Mouse (Mus musculus) layer of hippocampus, postnatal 36 days (tissue): ENCODE results near the gene Tmem216. TPM values are rescaled to one million over a fixed set of nuclear protein-coding genes. Genes with fewer than 3 reads are reported as not detected.

Experiments used
- DNase-seq, 2 experiments: peaks; one replicate each; pipeline ENCODE4 v3.0.0; 2022
- total RNA-seq, 2 experiments: library from RNA; stranded (reverse); gene quantifications; 2 replicates each; pipeline ENCODE4 v1.2.3; 2021

The Tmem216 gene
- 10 to 100 TPM; 10.5 to 12.6 TPM for total RNA-seq

DNA sequence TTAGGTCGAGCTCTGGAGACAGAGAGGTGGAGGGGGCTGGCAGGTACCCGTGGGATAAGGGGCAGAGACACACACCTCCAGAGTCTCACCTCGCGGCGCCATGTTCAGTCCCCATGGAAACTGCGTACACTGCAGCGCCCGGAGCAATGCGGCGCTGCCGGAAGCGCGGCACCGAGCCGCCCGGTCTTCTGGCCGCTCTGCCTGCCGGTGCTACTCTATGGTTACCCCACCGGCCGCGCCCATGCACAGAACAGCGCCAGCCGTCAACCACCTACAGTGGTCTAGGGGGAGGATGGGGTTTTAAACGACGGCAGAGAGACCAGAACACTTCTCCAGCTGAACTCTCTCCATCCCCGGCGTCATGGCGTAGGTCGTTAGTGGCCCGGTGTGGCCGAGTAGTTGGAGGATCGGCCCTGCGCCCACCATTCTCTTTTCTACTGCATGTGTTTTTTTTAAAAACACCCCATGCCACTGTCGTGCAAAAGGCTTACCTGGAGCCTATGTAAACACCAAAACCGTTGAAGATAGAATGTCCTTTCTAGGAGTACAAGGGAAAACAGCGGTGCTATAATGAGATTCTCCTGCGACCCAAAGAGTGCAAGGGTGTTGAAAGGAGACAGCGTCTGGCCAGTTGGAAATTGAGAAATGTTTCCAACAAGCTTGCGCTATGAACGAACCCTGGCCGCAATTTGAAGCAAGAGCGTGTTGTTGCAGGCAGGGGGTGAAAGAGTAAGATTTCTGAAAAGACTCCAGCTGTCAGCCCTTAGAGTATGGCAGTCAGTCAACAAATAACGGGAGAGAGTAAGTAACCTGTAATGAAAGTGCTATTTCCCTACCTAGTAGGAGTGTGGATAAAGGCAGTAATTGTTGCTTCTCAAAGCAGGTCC, at the start of gene Tmem216:
Gene Tmem216, minus strand, starts transcription at position 615 of the 887 bp plus-strand sequence.
- peak; percentile 79 to 84 for DNase-seq

DNA sequence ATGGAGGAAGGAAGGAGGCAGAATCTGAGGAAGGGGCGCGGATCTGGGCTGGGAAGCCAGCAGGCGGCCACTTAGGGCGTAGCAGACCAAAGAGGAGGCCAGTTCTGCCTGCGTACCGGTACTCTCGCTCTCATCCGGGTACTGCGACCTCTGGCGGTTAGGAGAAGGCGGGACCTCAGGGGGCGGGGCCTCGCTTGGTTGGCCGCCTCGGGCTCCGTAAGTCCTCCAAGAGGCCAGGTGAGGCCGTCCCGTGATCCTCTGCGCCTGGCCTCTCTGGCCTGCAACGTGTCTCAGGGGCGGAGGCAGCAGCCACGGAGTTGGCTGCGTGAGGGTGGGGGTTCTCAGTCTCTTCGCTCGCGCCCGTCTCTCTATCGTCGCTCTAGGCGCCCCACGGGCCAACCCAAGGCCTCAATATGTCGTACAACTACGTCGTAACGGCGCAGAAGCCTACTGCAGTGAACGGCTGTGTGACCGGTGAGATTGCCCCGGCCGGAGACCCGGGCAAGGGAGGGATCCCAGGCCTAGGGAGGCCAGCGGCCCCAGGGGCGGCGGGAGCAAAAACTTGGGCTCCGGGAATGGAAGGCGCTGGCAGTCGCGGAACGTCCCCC, 49.4 kb upstream of the Tmem216 start, which contains the start of the genes Ddb1 and Tkfc:
Gene Ddb1, plus strand, starts transcription at position 35 of the 608 bp plus-strand sequence.
Gene Tkfc, minus strand, starts transcription at position 362 of the 608 bp plus-strand sequence.
- peak; percentile 98 to 99 for DNase-seq

DNA sequence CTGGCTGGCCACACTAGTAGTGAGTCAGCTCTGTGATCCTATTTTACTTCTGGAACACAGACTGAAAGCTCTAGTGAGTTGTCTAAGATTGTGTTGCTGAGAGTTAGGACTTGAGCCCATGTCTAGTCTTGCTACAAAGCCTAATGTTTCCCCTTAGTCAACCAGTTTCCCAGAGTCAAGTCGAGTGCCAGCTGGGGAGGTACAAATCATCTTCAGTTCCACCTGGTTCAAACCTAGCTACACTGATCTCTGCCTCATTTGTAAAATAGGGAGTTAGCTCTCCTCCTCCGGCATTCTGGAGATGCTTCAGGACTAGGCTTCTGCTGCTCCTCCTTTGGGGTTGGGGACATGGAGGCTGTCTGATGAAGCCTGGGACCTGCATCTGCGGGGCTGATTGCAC, 48.5 kb upstream of the Tmem216 start:
- DNase-seq, result no peak

DNA sequence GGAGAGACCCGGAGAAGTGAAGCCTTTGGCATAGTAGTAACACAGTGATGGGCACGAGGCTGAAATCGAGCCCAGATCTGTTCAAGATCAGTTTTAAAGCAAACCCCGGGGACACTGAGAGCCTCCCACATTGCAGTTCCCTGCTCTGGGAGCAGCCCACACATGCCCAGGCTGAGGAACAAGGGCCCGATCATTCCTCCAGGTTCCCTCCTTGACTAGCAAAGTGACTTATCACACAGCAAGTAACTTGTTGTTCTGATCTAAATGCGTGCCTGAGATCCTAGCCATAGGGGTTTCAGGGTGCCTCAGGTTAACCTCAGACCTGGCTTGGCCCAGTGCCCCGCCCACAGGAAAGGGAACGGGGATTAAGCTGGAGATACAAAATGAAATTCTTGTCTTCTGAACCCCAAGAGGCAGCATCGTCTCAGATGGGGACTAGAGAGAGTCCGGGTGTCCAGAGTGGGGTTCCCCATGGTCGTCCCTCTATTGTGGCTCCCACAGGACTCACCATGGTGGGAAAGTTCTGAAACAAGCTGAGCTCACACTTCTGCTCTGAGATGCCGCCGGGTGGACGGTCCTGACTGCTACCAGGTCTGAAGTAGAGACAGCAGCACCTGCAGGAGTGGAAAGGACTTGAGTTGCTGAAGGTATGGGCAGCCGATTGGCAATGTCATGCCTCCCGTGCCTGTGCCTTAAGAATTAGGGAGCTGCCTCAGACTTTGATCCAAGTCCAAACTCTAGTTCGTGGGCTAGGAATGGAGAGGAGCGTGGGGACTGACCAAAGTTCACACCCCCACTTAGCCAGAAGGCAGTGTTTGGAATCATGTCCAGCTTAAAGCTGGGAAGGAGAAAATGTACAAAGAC, 47.9 kb upstream of the Tmem216 start:
- DNase-seq, result no peak

DNA sequence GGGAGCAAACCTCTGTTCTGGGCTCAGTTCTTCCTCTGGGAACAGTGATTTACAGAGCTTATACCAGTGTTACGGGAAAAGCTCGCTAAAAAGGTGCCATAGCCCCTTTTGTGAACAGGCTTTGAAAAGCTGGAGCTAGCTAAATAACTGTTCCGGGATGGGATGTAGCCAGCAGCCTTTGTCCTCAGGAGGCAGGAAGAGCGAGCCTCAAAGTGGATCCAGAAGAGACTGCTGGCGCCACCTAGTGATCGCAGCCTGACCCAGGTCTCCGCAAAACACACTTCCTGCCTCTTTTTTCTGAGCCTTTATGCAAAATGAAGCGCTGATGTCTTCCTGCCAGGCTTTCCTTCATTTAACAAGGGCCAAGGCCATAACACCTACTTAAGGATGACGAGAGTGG, 46.7 kb upstream of the Tmem216 start:
- DNase-seq, result peak; percentile 82 to 85

DNA sequence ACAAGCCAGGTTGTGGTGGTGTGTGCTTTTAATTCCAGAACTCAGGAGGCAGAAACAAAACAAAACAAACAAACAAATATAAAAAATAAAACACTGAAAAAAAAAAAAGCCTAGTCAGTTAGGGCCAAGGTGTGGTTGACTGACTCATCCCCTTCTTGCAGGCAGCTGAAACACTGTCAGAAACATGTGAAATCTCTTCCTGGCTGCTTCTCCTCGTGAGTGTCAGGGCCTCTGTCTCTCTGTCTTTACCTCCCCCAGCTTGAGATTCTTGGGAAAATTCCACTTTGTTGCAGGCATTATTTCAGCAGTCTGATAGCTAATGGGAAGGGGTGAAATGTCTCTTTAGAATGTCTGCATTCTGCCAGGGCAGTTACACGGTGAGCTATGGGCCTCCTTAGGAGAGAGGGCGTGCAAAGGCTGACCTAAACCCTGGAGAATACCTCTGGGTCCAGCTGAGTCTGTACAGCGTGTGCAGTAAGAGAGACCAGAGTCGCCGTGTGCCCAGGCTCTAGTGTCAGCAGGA, 46.3 kb upstream of the Tmem216 start:
- DNase-seq, result no peak

DNA sequence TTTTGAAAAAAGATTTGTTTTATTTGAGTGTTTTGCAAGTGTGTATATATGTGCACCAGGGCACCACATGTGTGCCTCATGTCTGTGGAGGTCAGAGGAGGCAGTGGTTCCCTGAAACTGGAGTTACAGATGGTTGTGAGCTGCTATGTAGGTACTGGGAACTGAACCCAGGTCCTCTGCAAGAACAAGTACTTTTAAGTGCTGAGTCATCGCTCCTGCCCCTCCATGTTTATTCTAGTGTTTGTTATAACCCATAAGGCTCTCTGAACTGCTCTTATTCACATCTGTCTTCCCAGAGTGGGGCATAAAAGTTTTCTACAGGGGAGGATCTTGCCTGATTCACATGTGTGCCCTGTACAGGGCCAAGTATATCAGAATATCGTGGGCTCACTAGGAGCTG, 43.6 kb upstream of the Tmem216 start:
- no peak for DNase-seq

DNA sequence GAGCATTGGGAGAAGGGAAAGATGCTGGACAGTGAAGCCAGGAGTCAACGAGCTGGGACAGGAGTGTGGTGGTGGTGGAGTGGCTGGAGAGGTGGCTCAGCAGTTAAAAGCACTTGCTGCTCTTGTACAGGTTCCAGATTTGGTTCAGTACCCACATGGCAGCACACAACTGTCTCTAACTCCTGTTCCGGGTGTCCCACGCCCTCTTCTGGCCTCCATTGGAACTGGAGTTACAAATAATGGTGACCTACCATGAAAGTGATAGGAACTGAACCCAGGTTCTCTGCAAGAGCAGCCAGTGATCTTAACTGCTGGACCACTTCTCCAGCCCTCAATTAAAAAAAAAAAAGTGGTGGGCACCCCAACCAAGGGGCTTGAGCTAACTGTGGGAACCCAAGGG, 42.1 kb upstream of the Tmem216 start:
- DNase-seq, result no peak

DNA sequence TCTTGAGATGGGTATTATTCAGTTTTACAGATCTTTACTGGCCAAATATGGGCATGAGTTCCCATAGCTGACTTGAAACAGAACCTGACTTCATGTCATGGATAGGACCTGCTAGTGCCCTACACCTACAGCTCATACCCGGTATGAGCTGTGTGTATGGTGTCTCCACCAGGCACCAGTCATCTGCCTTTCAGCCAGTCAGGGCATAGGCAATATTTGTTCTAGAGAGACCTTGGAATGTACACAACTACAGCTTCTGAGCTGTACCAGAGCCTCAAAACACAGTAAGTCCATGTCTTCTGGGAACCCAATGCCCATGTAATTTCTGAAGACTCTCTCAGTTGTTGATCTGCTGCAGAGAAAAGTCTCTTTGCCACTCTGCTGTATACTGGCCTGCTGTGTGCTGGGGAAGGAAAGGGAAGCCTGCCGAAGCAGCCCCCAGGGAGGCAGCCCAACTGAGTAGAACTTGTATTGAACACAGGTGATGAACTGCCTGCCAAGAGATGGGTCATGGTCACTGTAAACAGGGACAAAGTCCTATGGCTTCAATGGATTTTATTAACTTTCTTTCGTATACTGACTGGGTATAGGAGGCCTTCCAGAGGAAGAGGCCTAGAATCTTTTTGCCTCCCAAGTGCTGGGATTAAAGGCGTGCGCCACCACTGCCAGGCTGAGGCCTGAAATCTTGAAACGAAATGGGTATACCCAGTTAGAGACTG, 35.8 kb upstream of the Tmem216 start:
- no peak for DNase-seq

DNA sequence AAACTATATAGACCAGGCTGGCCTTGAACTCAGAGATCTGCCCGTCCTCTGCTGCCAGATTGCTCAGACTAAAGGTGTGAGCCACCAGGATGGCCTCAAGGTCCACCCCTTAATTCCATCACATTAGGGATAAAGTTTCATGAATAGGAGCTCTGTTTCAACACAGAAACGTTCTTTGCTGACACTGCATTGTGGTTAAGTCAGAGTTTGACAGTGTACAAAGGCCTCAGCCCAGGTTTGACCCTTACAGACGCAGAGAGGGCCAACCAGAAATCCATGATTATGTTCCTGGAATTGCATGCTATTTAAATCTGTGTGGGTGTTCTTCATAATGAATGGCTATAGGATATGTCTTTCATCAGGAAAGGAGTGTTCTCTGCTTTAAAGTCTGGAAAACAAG, 34.3 kb upstream of the Tmem216 start:
- DNase-seq, result no peak

DNA sequence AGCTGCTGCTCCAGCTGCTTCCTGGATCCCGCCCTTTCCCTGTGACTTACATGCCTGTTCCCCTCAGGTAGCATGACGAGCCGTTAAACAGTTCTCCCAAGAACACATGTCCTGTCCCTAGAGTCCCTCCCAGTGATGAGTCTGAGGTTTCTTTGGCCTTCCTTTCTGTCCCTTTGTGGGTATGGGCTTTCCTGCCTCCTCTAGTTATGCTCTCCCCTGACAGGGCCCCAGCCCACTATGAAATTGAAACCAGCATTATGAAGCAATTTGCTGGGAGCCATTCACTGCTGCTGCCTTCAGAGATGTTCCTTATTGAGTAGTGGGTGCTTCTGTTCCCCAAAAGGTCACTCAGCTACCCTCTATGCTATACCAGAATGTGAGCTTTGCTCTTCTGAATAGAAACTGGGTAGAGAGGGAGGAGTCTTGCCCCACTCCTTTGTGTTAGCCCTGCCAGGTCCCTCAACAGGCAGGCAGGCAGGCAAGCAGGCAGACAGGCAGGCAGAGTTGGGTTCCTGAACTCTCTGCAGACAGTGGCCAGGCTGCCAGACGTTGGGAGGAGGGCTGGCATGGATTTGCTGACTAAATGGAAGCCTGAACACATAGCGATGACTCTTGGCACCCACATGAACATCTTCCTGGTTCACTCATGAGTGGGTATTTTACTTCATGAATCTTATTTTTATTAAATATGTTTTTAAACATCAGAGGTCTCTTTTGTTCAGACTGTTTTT, 33.3 kb upstream of the Tmem216 start:
- no peak for DNase-seq

DNA sequence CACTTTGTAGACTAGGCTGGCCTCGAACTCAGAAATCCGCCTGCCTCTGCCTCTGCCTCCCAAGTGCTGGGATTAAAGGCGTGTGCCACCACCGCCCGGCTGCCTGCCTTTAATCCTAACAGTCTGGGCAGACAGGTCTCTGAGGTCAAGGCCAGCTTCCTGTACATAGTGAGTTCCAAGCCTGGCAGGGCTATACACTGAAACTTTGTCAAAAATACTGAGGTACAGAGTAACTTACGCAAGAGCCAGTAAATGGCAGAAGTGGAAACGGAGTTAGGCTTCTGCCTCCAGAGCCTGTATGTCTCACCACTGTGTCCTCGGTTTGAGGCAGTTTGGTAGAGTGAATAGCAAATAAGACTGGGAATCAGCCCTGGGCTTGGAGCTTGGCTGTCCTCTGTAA, 31.2 kb upstream of the Tmem216 start:
- no peak for DNase-seq

DNA sequence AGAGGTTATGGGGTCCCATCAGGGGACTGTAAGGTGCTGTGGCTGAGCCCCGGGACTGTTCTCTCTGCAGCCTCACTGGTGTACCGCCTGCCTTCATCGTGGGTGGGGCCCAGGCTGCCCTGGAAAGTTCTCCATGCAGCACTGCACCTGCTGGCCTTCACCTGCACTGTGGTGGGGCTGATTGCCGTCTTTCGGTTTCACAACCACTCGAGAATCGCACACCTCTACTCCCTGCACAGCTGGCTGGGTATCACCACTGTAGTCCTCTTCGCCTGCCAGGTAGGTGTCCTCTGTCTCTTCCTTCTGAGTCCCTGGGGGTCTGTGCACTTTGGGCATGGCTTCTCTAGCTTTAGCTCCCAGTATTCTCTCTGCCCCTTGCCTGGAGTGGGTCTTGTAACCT, 29.1 kb upstream of the Tmem216 start:
- DNase-seq, result no peak

DNA sequence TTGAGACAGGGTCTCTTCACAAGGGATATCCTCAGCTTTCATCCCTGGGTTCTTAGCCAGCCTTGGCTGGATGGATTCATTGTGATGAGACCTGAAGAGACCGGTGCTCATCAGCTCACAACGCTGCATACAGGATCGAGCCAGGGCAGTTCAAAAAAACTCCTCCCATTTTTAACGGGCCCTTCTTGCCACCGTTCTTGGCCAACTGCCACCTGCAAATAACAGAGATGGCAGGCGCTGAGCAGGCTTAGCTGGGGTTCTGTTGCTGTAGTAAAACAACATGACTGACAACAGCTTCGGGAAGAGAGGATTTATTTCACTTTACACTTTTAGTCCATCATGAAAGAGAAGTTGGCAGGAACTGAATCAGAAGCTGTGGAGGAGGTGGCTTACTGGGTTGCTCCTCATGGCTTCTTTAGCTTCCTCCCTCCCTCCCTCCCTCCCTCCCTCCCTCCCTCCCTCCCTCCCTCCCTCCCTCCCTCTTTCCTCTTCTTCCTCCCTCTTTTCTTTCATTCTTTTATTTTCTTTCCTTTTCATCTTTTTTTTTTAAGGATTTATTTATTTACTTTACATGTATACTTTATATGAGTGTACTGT, 27.6 kb upstream of the Tmem216 start:
- no peak for DNase-seq

DNA sequence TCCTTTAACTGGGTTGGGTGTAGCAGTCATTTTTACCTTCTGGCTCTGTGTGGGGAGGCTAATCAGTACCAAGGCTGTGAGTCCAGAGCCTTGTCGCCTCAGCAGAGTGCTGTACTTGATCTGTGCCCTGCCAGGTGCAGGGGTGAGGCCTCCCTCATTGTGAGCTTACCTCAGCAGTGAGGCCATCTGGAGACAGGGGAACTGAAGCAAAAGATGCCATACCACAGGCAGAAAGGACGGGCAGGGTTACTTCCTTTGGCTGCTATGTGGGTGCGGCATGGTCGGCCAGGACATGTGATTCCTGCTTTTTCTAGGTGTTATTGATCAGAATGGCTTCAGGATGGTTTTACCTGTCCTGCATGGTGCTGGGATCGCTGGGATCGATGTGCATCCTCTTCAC, 25.9 kb upstream of the Tmem216 start:
- DNase-seq, result no peak

DNA sequence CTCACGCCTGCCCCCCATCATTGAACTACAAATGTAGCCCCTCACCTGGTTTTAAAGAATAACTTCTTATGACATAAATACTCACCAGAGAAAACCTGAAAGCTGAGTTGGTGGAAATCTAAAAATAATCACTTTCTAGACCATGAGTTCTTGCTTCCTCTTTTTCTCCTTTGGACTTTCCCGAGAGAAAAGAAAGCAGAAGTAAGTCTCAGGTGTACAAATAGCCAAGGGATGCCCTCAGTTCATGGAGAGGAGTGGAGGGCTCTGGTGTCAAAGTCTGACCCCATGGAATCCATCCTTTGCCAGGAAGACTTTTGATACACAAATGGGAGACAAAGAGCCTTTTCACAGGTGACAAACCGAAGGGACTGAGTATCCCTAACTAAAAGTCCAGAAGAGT, 24.7 kb upstream of the Tmem216 start:
- no peak for DNase-seq

DNA sequence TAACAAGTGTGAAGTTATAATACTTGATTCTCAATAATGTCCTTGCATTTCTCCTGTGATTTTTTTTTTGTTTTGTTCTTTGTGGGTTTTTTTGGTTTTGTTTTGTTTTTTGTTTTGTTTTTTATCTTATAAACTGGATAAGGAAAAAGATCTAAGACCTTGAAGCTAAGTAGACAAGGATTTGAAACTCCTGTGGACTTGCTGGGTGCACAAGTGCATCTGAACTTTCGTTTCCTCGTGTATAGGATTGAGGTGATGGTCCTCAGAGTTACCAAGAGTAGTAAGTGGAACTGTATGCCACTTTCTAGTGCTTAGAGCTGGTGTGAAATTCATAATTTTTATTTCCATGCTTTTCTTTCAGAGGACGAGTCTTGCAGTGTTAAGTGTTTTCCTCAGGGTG, 24.1 kb upstream of the Tmem216 start:
- no peak for DNase-seq

DNA sequence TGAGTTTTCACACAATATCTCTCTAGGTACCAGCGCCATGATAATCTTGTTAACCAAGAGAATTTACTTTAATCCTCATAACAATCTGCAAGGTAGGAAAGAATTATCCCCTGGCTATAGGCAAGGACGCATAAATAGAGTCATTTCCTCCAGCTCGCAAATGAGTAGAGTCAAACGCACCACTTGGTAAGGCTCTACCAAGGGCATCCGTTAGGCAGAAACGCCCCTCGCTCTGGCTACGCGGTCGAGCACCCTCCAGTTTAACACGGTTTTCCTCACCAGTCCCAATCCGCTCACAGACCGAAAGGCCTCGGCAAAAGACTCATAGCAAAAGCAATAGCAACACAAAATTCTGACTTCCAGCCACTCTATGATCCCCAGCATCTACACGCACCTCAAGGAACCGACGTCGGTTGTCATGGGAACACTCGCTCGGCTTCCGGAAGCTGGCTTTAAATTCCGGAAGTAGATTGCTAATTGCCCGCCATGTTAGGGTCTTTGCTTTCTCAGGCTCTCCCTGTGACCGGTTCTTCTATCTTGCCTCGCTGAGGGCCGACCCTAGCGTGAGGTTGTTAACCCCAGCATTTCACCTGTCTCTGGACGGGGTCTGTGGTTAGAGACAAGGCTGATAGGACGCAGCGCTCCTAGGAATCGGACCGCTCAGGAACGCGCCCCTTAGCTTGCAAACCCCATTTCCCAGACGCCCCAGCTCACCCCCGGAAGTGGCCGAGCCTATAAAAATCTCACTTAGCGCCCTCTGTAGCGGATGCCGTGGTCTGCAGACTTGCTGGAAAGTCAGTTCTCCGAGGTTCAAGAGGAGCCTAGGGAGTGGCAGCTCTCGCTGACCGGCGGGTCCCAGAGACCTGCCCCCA, 20.9 kb upstream of the Tmem216 start, which contains the start of the genes Cyb561a3 and Tmem138:
Gene Cyb561a3, plus strand, starts transcription at position 483 of the 872 bp plus-strand sequence.
Gene Tmem138, minus strand, starts transcription at position 673 of the 872 bp plus-strand sequence.
- peak; percentile 93 for DNase-seq

DNA sequence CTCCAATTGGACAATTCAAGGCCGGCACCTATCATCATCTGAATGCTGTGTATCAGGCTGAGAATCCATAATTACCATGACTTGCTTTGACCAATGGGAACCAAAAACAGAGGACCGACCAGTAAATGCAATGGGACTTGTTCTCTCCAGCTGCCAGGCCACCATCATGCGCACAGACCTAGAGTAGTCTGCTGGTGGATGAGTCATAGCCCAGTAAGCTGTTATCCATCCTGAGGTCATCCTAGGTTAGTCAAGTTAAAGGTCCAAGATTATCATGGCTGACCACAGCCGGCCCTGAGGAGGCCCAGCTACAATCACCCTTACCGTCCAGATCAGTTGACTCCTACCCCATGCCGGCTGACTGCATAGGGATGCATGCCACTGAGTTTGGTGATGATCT, 13.6 kb upstream of the Tmem216 start:
- DNase-seq, result no peak

DNA sequence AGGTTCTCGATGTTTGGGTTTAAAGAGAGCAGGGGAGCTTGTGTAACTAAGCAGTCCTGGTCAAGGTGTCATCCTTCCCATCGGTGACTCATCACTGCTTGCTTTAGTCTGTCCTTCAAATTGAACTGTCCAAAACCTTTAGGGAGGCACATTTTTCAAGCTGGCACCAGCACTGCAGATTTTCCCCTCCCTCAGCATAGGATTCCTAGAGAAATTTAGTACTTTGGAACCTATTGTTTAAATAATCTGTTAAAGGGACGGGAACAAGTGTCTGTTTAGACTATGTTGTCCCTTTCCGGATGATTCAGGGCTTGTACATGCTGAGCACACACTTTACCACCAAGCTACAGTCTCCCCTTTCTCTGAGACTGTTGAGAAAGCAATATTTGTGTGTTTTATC, 9.2 kb upstream of the Tmem216 start:
- no peak for DNase-seq
